Mouse (Mus musculus): ENCODE data around the gene Relb.

Gene Relb

GRCm38 (mm10) chr7:19557086-19557485 is 72.2 kb downstream of the Relb start:
- DNase-seq (ENCODE audit: low spot score in 2 of 2), result no peak

All from right cerebral cortex, adult 2 months (tissue).